Mouse (Mus musculus) kidney, postnatal 14 days (tissue): ENCODE measurements around the gene Cenpx.

Experiments used
- DNase-seq: peaks from one replicate; pipeline ENCODE4 v3.0.0; 2022; ENCODE audit warnings: mixed read lengths

The Cenpx gene

DNA sequence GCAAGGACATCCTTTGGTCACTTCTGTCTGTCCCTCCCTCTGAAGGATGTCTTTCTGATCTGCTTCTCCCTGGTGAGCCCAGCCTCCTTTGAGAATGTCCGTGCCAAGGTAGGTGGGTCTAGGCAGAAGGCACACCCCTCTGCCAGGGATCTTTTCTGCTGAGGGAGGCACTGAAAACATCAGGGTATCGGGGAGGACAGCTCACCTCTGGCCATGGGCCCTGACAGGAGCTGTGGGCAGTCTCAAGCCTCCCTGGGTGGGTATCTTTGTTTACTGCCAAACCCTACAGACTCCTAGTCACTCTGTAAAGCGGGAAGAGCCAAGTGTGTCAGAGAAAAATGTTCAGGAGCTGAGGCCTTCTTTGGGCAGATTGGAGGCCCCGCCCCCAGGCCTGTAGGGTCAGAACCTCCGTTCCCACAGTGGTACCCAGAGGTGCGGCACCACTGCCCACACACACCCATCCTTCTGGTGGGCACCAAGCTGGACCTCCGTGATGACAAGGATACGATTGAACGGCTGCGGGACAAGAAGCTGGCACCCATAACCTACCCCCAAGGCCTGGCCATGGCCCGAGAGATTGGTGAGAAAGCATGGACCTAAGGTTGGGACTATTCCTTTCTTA is 9.3 kb upstream of the Cenpx start:
- peak; percentile 69 for DNase-seq

DNA sequence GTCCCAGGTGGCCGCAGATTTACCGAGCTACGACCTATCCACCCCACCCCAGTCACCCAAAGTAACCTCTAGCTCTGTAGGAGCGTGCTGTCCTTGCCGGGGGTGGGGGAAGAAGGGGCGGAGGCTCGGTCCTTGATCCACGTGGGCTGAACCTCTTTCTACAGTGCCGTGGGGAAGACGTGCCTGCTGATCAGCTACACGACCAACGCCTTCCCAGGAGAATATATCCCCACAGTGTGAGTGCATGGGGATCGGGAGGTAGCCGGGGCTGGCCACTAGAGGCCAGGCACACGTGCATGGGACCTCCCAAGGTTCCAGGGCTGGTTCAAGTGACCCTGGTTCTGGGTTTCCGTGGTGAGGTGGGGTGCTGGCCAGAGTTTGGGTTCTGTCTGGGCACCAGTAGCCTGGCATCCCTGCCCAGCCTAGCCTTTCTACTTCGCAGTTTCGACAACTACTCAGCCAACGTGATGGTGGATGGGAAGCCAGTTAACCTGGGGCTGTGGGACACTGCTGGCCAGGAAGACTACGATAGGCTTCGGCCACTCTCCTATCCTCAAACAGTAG is 8.6 kb upstream of the Cenpx start:
- no peak for DNase-seq

DNA sequence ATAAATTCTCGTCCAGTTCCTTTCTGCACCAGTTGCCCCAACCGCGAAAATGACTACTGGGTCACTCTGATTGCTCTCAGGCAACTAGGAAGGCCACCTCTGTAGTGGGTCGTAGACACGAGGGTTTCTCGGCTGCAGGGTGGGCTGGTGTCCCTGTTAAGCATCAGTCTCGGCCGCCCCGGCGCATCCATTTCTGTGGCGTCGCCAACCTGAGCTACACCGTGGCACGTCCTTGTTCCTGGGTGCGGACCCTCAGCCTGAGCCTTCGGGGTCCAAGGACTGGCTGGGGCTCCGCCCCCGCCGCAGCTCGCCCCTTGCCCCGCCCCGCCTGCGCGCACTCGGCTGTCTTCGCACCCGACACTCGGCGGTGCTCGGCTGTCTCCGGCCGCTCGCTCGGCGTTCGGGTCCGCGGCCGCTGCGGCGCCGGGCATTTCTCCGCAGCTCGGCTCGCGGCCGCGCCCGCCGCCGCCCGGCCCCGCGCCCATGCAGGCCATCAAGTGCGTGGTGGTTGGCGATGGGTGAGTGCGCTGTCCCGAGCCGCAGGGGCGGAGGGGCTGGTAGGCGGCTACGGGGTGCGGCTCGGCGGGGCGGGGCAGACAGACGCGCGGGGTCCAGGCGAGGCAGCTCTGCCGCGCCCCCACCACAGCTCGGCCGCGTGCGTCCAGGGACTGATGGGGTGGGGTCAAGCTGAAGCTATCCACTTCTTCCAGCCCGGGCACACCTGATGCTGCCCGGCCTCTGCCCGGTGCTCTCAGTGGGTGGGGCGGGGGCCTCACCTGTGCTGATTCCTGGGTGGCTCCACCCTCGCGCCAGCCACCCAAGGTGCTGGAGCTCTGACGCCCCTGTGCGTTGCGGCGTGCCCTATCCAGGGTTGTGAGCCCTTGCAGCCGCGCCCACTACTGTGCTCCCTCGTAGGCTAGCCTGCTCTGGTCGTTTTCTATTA is 7.9 kb upstream of the Cenpx start, which contains the start of gene Rac3:
TSS of gene Rac3 (plus strand) at position 347 of the 943 bp plus-strand sequence.
- peak; percentile 83 for DNase-seq

DNA sequence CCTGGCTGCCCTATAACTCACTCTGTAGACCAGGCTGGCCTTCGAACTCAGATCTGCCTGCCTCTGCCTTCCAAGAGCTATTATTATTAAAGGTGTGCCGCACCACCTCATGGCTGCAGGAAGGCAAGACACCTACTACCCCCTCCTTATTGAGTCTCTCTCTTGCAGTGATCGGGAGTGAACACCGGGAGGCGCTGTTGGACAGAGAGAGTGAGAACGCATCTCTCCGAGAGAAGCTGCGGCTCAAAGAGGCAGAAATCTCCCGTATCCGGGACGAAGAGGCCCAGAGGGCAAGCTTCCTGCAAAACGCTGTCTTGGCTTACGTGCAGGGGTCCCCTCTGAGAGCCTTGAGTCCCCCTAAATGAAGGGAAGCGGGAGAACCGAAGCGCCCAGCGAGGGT is 6.9 kb upstream of the Cenpx start:
- peak; percentile 87 for DNase-seq

DNA sequence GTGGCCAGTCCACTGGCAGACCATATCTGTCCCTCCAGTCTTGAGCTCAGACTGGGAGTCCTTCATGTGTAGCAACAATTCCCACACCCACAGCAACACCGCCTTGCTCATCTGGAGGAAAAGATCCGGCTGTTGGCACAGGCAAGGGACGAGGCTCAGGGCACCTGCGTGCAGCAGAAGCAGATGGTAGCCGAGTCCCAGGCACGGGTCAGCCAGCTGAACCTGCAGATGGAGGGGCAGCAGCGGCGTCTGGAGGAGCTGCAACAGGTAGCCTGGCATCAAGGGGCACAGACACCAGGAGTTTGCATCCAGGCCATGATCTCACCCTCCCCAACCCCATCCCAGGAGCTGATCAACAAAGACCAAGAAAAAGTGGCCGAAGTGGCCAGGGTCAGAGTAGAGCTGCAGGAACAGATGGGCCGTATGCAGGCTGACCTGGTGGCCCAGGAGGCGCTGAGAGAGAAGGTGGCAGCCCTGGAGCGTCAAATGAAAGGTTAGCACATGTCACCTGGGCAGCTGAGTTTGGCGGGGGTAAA is 6.4 kb upstream of the Cenpx start:
- no peak for DNase-seq

DNA sequence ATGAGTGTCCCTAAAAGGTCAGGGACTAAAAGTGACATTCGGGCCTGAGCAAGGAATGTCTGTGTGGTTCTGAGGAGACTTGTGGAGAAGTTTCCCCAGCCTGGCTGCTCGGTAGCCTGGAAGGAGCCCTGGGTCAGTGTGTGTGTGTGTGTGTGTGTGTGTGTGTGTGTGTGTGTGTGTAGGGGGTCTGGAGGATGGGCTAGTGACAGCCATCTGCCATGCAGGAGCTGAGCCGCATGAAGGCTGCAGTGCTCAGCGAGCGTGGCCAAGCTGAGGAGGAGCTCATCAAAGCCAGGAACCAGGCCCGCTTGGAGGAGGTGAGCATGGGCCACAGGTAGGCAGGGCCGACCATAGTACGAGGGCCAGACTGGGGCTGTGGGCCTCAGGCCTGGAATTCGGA is 5.7 kb upstream of the Cenpx start:
- DNase-seq = no peak

DNA sequence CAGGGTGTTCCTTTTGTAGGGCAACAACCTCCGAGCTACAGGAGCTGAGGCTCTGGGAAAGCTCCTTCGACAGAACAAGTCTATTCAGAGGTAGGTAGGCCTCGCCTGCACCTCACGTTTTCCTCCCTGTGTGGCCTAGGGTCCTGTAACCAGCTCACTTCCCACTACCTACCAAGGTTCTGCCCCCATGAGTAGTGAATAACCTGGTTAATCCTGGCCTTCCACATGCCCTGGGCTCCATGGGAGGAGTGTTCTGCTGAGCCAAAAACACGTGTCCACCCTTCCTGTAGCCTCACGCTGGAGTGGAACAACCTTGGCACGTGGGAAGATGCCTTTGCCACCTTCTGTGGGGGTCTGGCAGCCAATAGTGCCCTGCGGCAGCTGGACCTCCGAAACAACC is 1.6 kb upstream of the Cenpx start:
- no peak for DNase-seq

DNA sequence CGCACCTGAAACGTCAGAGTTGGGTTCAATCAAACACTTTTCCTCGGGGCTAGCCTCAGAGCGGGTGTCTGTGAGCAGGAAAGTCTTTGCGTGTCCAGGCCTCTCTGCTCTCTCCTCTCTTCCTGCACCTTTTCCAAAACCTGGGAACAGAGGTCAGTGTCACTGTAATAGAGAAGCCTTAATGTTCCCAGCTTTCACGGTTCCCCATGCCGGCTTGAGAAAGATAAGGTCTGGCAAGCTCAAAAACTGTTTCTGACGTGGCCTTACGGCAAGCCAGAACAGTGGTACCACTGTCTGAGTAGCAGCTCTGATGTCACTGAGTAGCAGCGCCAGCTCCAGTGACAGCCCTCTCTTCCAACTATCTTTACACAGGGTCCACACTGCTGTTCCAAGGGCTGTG is 1.0 kb upstream of the Cenpx start:
- DNase-seq = no peak

DNA sequence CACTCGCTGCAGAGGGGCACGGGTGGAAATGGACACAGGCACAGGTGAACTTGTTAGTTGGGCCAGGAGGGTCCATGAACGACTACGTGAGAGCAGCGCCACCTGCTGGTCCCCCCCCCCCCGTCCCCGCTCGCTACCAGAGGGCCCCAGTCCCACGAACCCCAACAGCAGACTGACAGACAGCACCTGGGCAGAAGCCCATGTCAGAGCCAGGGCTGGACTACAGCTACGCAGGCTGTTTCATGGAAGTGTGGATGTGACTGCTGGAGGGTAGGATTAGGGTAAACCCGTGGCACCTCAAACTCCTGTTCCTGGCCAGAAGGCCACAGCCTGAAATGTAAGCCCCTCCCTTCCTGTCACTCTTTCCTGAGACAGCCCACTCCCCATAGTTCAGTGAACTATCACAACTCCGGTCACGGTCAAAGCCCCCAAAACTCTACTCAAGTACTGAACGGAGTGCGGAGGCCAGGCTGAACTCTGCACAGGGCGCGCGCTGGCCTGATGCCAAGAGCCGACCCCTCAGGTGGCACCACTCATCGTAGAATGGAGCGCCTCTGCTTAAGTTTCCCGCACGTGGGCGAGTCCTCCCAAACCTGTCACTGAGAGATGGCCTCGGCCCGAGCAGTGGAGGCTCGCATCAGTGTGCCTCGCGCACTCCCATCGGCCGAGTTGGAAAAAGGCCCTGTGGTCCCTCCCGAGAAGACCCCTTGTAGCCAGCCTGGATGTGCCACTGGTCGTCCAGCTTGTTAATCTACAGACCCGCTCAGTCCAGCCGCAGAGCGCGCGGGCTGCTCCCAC is 568 bp downstream of the Cenpx start:
- peak; percentile 71 for DNase-seq

DNA sequence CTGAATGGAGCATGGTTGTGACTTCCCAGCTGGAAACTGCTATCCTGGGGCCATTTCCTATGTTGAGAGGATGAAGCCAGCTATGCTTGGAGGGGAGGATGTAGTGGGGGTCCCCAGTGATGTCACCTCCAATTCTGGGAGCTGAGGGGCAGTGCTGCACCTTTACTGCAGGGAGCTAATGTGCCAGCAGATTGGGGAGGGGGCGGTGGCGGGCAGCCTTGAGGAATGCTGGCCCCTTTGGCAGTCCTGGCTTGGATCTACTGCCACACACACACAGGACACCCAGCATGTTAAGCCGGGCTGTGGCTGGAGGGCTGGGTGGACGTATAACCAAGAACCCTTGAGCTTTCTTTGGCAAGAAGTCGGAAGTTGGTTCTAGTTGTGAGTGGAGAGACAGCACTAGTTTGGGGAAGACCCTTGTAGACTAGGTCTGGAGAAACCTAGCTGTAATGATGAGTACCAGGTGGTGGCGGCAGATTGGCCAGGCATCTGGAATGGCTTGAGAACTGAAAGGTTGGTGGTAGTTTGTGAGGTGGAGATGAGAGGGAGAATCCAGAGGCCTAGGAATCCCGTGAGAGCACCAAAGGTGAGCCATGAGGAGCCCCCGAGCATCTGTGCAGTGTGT is 1.4 kb downstream of the Cenpx start:
- DNase-seq = no peak

DNA sequence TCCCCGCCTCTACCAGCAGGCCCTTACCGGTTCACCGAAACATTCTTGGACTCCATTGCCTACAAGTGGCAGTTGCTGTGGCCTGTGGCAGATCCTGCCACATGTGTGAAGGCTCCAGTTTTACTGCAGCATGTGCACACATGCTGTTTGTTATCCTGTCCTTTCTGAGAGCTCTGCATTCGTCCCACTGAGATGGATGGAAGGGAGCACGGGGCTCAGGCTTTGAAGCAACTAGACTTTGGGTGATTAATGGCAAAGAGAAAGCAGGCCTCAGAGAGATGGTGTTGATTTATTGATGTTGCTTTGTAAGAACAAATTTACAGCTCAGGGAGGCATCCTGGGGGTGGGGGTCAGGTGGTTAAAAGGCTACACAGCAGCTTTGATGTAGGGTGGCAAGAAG is 2.9 kb downstream of the Cenpx start:
- no peak for DNase-seq

DNA sequence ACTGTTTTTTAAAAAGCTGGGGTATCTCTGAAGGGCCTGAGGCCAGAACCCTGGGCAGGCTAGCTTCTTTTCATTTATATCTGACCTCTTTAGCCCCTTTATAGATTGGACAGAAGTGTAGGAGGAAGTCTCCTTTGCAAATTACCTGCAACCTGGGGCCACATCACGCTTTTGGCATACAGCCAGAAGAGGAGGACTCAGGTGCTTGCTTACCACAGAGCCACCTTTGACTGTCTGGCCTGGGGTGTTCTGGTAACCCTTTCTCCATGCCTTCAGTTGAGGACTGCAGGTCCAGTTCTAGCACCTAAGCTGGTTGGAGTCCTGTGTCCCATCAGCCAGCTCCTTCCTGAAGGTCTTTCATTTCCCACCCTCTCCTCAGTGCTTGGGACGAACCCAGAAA is 4.0 kb downstream of the Cenpx start:
- peak; percentile 30 for DNase-seq

DNA sequence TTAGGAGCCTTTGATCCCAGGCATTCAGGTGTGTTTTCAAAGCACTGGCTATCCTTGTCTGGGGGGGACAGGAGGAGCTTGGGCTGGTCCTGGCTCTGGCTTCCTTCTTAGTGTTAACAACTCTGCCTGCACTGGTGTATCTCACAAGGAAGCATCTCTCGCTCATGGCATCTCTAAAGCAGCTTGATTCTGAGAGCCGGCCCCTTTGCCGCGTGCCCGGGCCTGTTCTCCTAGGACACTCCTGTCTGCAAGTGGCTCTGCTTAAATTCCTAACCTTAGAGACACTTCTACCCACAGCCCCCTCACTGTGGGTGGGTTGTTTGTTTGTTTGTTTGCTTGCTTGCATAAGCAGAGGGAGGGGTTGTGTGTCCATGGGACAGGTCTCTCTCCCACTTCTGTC is 5.6 kb downstream of the Cenpx start:
- no peak for DNase-seq

DNA sequence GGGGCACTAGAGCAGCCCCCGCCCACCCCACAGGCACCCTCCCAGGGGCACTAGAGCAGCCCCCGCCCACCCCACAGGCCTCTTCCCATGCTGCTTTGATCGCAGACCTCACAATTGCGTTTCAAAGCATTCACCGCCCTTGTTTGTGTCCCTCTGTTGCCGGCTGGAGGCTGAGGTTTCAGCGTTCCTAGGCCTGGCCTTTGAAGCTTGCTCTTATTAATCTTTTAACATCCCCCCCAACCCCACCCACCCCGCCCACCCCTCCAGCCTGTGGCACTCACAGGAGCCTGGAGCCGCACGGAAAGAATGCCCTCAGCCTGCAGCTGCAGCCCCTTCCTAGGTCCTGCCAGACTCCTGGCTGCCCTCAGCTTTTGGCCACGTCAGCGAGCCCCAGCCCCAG is 6.3 kb downstream of the Cenpx start:
- no peak for DNase-seq

DNA sequence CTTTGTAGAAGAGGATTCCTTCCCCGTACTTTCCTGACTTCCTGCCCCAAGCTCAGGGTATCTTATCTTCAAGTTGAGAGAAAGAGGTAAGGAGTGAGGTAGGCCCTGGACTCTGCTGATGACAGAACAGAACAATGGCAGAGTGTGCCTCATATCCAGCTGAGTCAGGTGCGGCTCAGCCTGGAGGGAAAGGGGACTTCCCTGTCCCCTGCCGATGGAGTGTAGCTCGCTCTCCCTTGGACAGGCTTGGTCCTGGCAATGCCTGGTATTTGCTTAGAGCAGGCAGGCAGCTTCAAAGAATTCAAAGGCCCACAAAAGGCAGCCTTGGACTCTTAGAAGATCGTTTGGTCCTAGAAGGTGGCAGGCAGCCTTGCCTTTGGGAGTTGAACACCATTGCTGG is 7.4 kb downstream of the Cenpx start:
- DNase-seq = no peak

DNA sequence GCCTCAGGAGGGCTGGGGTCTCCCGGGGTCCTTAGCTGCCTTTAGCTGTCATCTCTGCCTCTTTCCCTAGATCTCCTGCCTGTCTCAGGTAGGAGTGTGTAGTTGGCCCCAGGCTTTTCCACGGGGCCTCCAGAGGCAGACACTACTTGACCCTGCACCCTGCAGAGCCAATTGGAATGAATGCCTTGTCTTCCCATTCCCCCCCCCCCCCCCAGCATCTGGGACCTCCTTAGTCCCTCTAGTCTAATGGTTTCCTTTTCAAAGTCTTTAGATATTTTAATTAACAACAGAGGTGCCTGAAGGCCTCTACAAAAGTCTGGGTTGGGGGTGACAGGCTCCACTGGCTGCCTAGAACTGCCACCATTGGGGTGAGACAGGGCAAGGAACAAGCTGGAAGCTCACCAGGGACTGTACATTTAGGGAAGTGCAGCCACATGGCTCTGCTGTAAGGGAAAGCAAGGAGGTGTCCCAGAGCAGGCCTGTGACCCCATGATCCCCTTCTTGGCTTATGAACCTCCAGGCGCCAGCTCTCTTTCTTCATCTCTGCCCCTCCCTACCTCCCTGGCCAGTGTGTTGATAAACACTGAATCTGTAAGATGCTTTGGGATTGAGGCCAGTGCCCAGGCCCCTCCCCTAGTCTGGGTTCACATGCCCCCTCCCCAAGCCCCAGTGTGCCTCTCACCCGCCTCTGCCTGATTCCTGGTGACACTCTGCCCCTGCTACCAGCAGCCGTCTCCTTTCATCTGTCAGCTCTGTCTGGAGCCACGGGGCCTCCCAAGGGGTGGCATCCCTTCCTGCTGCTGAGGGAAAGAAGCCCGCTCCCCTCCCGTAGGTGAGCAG is 8.8 kb downstream of the Cenpx start:
- DNase-seq = no peak

DNA sequence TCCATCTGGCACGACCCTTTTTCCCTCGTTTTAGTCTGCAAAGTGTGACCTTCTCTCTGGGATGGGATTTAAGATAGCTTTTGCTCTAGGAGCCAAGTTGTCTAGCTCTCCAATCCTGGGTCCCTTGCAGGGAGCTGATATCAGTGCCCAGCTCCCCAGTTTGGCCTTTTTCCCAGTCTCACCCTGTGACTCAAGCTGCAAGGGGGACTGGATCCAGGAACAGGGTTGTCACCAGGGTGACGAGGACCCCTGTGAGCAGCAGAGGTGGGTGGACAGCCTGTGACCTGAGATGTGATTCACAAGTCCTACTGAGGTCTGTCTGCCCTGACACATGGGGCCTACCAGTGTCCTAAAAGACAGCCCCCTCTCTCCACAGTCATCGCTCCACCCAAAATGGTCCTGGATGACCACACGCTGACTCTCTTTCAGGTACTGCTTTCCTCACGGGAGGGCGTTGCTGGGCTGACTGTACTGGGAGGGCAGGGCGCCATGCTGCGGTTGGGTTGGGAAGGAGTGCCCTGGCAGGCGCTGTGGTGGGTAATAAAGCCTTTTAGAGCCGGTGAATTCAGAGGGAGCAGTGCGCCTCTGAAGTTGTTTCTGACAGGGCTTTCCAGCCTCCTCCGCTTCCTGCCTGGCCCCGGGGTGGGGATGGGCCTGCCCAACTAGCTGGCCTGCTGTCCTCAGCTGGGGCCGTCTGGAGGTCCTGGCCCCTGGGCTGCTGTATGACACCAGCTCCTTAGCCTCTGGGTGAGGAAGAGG is 9.7 kb downstream of the Cenpx start:
- no peak for DNase-seq

DNA sequence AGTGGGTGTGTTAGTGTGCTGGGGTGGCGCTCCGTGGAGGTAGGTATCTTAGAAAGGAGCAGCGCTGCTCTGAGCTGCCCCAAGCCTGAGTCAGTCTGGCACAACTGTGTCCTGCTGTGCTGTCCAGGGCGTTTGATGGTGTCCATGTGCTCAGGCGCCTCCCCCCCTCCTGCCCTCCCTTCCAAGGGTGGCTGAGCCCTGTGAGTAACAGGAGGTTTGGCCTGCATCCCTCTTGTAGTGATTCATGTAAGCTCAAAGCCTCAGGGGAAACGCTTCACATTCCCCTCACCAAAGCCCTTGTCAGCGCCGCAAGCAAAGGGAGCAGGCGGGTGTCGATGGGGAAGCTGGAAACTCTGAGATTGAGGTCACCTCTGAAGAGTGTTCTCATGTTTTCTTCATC is 15.8 kb downstream of the Cenpx start:
- DNase-seq = peak; percentile 57

DNA sequence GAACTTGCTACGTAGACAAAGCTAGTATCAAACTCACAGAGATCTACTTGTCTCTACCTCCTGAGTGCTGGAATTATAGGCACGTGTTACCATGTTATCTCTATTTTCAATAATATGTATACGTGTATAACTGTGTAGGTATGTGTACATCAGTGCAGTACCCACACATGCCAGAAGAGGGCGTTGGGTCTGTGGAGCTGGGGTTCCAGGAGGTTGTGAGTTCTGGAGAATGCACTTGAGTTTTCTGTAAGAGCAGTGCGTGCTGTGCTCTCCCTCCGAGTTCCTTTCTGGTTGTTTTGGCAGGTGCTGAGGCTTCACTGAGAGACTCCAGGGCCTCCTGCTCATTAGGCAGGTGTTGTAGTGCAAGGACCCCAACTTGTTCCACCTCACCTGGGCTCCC is 17.0 kb downstream of the Cenpx start:
- DNase-seq = no peak

DNA sequence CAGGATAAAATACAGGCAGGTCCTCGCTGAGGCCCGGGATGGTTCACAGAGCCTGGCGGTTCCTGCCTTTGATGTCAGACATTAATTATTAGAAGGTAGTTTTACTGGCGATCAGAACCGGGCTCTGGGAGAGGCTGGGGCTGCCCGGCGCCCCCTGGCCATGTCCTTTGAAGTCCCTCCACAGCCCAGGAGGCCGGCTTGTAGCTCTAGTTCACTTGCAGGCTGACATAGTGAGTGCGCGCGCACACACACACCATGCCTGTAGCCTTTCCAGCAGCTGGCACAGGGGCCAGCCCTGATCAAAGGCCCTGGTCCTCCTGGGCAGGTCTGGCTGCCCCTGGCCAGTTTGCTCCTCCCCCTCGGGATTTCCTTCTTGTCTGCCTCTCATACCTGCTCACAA is 17.9 kb downstream of the Cenpx start:
- peak; percentile 79 for DNase-seq

DNA sequence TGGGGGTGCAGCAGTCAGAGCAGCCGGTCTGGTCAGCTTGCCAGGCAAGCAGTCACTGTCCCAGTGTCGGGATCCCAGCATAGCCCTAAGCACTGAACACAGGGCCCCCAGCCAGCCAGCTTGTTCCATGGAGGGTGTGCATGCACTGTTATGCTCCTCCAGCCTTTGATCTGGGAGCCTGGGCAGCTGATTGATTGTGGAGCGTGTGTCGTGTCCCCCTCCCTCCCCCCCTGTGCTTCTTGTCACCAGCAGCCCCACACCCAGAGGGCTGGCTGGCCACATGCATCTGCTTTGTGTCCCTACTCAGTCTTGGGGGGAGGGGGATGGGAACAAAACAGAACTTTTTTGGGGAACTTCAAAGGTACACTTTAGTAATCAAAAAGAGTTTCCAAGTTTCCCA is 18.4 kb downstream of the Cenpx start:
- DNase-seq = no peak
